Mouse (Mus musculus): ENCODE data around the gene Itpr1. TPM values are rescaled to one million over a fixed set of nuclear protein-coding genes. Genes with fewer than 3 reads are reported as not detected.
A peak's percentile ranks its signal among the peaks of the same experiment; 100 is the strongest.

The Itpr1 gene
- total and polyA plus RNA-seq, 3 experiments, result 9.3 to 25.7 (median 19.0) TPM

GRCm38 (mm10) chr6:108410771-108411170 is 197.9 kb downstream of the Itpr1 start:
- DNase-seq (ENCODE audit: low spot score), result no peak

GRCm38 (mm10) chr6:108411201-108411600 is 198.3 kb downstream of the Itpr1 start:
- no peaks in the 10 kb centered on the region for H3K9me3 ChIP-seq (replicated peaks)
- ATAC-seq (ENCODE audit: extremely low read depth, insufficient number of reproducible peaks, low FRiP score, poor library complexity, severe bottlenecking) (no peak), DNase-seq (ENCODE audit: low spot score) (no peak)
- H3K27me3 ChIP-seq (ENCODE audit: insufficient read depth, low read length), result no peaks in the 10 kb centered on the region
- TF ChIP-seq POLR2AphosphoS5 (IDR thresholded peaks at IDR 0.05; ENCODE audit: insufficient replicate concordance, low read depth, low read length) (no peak), TAL1 (conservative IDR thresholded peaks at IDR 0.05; ENCODE audit: low read depth, low read length) (no peak), GATA1 (IDR thresholded peaks at IDR 0.05; ENCODE audit: borderline replicate concordance, low read length) (no peak), CTCF (IDR thresholded peaks at IDR 0.05; ENCODE audit: low read depth, low read length) (no peak), GATA2 (IDR thresholded peaks at IDR 0.05; ENCODE audit: borderline replicate concordance, low read depth, low read length) (no peak)
- H3K4me1 ChIP-seq (ENCODE audit: insufficient read depth, low read depth, low read length), result no peaks in the 10 kb centered on the region
- H3K36me3 ChIP-seq (replicated peaks), result peaks cover 78% of the 10 kb centered on the region
- no peak overlapping the region for H3K4me3 ChIP-seq (ENCODE audit: low read depth, low read length)

More at GRCm38 (mm10) chr6:108410771-108411170, 197.9 kb downstream of the Itpr1 start:
- no peaks in the 10 kb centered on the region for H3K27me3 ChIP-seq (ENCODE audit: insufficient read depth, low read length)
- TF ChIP-seq TAL1 (conservative IDR thresholded peaks at IDR 0.05; ENCODE audit: low read depth, low read length), result no peak
- TF ChIP-seq GATA1 (IDR thresholded peaks at IDR 0.05; ENCODE audit: borderline replicate concordance, low read length), result no peak
- TF ChIP-seq POLR2AphosphoS5 (IDR thresholded peaks at IDR 0.05; ENCODE audit: insufficient replicate concordance, low read depth, low read length), result no peak
- TF ChIP-seq CTCF (IDR thresholded peaks at IDR 0.05; ENCODE audit: low read depth, low read length), result no peak
- no peak for TF ChIP-seq GATA2 (IDR thresholded peaks at IDR 0.05; ENCODE audit: borderline replicate concordance, low read depth, low read length)
- no peak overlapping the region for H3K4me3 ChIP-seq (ENCODE audit: low read depth, low read length)
- ATAC-seq (ENCODE audit: extremely low read depth, insufficient number of reproducible peaks, low FRiP score, poor library complexity, severe bottlenecking), result no peak
- peaks cover 80% of the 10 kb centered on the region for H3K36me3 ChIP-seq (replicated peaks)
- H3K4me1 ChIP-seq (ENCODE audit: insufficient read depth, low read depth, low read length), result no peaks in the 10 kb centered on the region
- H3K9me3 ChIP-seq (replicated peaks), result no peaks in the 10 kb centered on the region

- TF ChIP-seq TAL1 (conservative IDR thresholded peaks at IDR 0.05; ENCODE audit: low read depth, low read length) (no peak), POLR2AphosphoS5 (IDR thresholded peaks at IDR 0.05; ENCODE audit: insufficient replicate concordance, low read depth, low read length) (no peak), GATA2 (IDR thresholded peaks at IDR 0.05; ENCODE audit: borderline replicate concordance, low read depth, low read length) (no peak), GATA1 (IDR thresholded peaks at IDR 0.05; ENCODE audit: borderline replicate concordance, low read length) (no peak), CTCF (IDR thresholded peaks at IDR 0.05; ENCODE audit: low read depth, low read length) (no peak)
- H3K4me3 ChIP-seq (ENCODE audit: low read depth, low read length), result no peak overlapping the region
- no peak for DNase-seq (ENCODE audit: low spot score)
- ATAC-seq (ENCODE audit: extremely low read depth, insufficient number of reproducible peaks, low FRiP score, poor library complexity, severe bottlenecking), result no peak
- no peaks in the 10 kb centered on the region for H3K4me1 ChIP-seq (ENCODE audit: insufficient read depth, low read depth, low read length)
- H3K9me3 ChIP-seq (replicated peaks), result no peaks in the 10 kb centered on the region
- H3K36me3 ChIP-seq (replicated peaks), result peaks cover 73% of the 10 kb centered on the region
- no peaks in the 10 kb centered on the region for H3K27me3 ChIP-seq (ENCODE audit: insufficient read depth, low read length)
Measured at GRCm38 (mm10) chr6:108413006-108413405, 200.1 kb downstream of the Itpr1 start.

- DNase-seq (ENCODE audit: low spot score) (no peak), ATAC-seq (ENCODE audit: extremely low read depth, insufficient number of reproducible peaks, low FRiP score, poor library complexity, severe bottlenecking) (no peak)
- H3K27me3 ChIP-seq (ENCODE audit: insufficient read depth, low read length), result no peaks in the 10 kb centered on the region
- no peaks in the 10 kb centered on the region for H3K9me3 ChIP-seq (replicated peaks)
- H3K4me1 ChIP-seq (ENCODE audit: insufficient read depth, low read depth, low read length), result no peaks in the 10 kb centered on the region
- H3K4me3 ChIP-seq (ENCODE audit: low read depth, low read length), result no peak overlapping the region
- no peak for TF ChIP-seq GATA1 (IDR thresholded peaks at IDR 0.05; ENCODE audit: borderline replicate concordance, low read length)
- TF ChIP-seq TAL1 (conservative IDR thresholded peaks at IDR 0.05; ENCODE audit: low read depth, low read length), result no peak
- no peak for TF ChIP-seq POLR2AphosphoS5 (IDR thresholded peaks at IDR 0.05; ENCODE audit: insufficient replicate concordance, low read depth, low read length)
- TF ChIP-seq CTCF (IDR thresholded peaks at IDR 0.05; ENCODE audit: low read depth, low read length), result no peak
- TF ChIP-seq GATA2 (IDR thresholded peaks at IDR 0.05; ENCODE audit: borderline replicate concordance, low read depth, low read length), result no peak
- H3K36me3 ChIP-seq (replicated peaks), result peaks cover 75% of the 10 kb centered on the region
Measured at GRCm38 (mm10) chr6:108413593-108413992, 200.7 kb downstream of the Itpr1 start.

DNA sequence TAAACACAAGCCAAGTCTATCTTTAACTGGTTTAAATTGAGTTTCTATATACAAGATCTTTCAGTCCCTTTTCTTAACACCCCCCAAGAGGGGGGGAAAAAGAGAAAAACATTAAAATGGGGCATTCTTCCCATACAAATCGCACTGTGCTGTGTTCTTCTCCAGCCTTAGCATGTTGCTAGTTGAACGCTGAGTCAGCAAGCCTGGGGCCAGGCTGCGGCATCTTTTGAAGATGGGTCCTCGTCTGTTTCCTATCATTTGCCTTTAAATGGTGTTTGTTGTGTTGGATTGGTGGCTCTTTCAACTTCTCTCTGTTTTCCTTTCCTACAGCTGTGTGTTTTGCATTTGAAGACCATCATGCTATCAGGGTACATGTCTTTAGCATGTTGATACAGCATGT is 203.0 kb downstream of the Itpr1 start:
- no peak overlapping the region for H3K4me3 ChIP-seq (ENCODE audit: low read depth, low read length)
- no peaks in the 10 kb centered on the region for H3K27me3 ChIP-seq (ENCODE audit: insufficient read depth, low read length)
- H3K9me3 ChIP-seq (replicated peaks), result no peaks in the 10 kb centered on the region
- TF ChIP-seq TAL1 (conservative IDR thresholded peaks at IDR 0.05; ENCODE audit: low read depth, low read length) (no peak), GATA2 (IDR thresholded peaks at IDR 0.05; ENCODE audit: borderline replicate concordance, low read depth, low read length) (no peak)
- ATAC-seq (ENCODE audit: extremely low read depth, insufficient number of reproducible peaks, low FRiP score, poor library complexity, severe bottlenecking), result no peak
- peaks cover 73% of the 10 kb centered on the region for H3K36me3 ChIP-seq (replicated peaks)
- DNase-seq (ENCODE audit: low spot score), result no peak
- no peaks in the 10 kb centered on the region for H3K4me1 ChIP-seq (ENCODE audit: insufficient read depth, low read depth, low read length)

DNA sequence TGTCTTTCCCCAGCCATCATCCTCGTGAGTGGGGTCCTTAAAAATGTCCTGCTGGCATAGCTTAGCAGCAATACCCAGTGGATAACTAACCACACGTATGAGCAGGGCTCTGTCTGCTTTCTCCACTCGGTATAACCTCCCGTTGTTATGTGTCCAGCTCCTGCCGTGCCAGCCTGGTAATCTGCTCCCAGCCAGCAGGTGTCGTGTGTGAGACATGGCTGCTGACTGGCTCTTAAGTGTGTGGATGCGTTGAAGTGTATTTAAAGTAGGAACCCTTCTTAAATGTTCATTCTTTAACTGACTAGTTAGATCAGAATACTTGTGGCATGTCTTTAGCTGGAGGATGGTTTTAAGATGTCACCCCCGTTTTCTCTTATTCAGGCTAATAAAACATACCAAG is 204.6 kb downstream of the Itpr1 start:
- ATAC-seq (ENCODE audit: extremely low read depth, insufficient number of reproducible peaks, low FRiP score, poor library complexity, severe bottlenecking) (peak; percentile 34; the same call in 1 of the 2 replicates), DNase-seq (ENCODE audit: low spot score) (no peak)
- TF ChIP-seq TAL1 (conservative IDR thresholded peaks at IDR 0.05; ENCODE audit: low read depth, low read length) (no peak), GATA1 (IDR thresholded peaks at IDR 0.05; ENCODE audit: borderline replicate concordance, low read length) (no peak)
- Histone ChIP-seq H3K4me1 (ENCODE audit: insufficient read depth, low read depth, low read length) (no peaks in the 10 kb centered on the region), H3K36me3 (replicated peaks) (peaks cover 61% of the 10 kb centered on the region), H3K4me3 (ENCODE audit: low read depth, low read length) (no peak overlapping the region), H3K9me3 (replicated peaks) (no peaks in the 10 kb centered on the region), H3K27me3 (ENCODE audit: insufficient read depth, low read length) (no peaks in the 10 kb centered on the region)

DNA sequence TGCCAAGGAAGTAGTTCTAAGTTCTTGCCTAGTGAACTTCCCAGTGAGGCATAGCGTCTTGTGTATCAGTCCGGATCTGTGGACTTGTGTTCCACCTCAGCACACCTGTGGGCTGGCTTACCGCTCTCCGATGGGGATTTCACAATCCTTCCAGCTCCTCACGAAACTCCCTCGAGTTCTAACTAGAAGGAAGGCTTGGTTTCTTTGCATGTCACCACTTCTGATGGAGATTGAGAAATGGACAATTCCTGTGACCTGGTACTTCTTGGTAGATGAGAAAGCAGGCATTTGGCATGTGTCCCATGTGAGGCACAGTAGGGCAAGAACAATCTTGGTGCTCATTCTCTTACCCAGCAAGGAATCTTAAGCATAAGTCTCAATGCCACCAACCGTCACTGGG is 205.3 kb downstream of the Itpr1 start:
- H3K36me3 ChIP-seq (replicated peaks), result peaks cover 59% of the 10 kb centered on the region
- no peaks in the 10 kb centered on the region for H3K27me3 ChIP-seq (ENCODE audit: insufficient read depth, low read length)
- H3K4me3 ChIP-seq (ENCODE audit: low read depth, low read length), result no peak overlapping the region
- DNase-seq (ENCODE audit: low spot score) (no peak), ATAC-seq (ENCODE audit: extremely low read depth, insufficient number of reproducible peaks, low FRiP score, poor library complexity, severe bottlenecking) (no peak)
- no peaks in the 10 kb centered on the region for H3K9me3 ChIP-seq (replicated peaks)
- no peaks in the 10 kb centered on the region for H3K4me1 ChIP-seq (ENCODE audit: insufficient read depth, low read depth, low read length)
- no peak for TF ChIP-seq TAL1 (conservative IDR thresholded peaks at IDR 0.05; ENCODE audit: low read depth, low read length)
- TF ChIP-seq POLR2AphosphoS5 (IDR thresholded peaks at IDR 0.05; ENCODE audit: insufficient replicate concordance, low read depth, low read length), result no peak
- TF ChIP-seq GATA1 (IDR thresholded peaks at IDR 0.05; ENCODE audit: borderline replicate concordance, low read length), result no peak
- no peak for TF ChIP-seq GATA2 (IDR thresholded peaks at IDR 0.05; ENCODE audit: borderline replicate concordance, low read depth, low read length)
- no peak for TF ChIP-seq CTCF (IDR thresholded peaks at IDR 0.05; ENCODE audit: low read depth, low read length)
